Mouse (Mus musculus) right cerebral cortex, postnatal 14 days (tissue): ENCODE data around the gene Adam34.
"Not testable (repeated sequence)": the region's sequence is repeated elsewhere in the genome, so short reads cannot be mapped to it uniquely, and the experiment has no call there.

ENCODE experiments used
- DNase-seq: peaks from one replicate; pipeline ENCODE4 v3.0.0; 2022

The Adam34 gene

GRCm38 (mm10) chr8:43709949-43710348 is at the start of gene Adam34:
TSS of gene Adam34 (minus strand) at chr8:43710049.
- DNase-seq: no peak

- no peak for DNase-seq
Observed at GRCm38 (mm10) chr8:43627176-43627575, 82.7 kb downstream of the Adam34 start, which contains the start of gene Gm5346. TSS of gene Gm5346 (minus strand) at chr8:43627276.

- no peak for DNase-seq
Observed at GRCm38 (mm10) chr8:43616046-43616445, 93.8 kb downstream of the Adam34 start.

GRCm38 (mm10) chr8:43603657-43604056 is 106.2 kb downstream of the Adam34 start:
- not testable (repeated sequence) for DNase-seq

GRCm38 (mm10) chr8:43603166-43603565 is 106.7 kb downstream of the Adam34 start:
- not testable (repeated sequence) for DNase-seq
